Mouse (Mus musculus) layer of hippocampus, postnatal 36 days (tissue): ENCODE measurements at regions not wholly inside any gene's neighbourhood (a gene's known extent, or its start where the extent isn't known, plus 50 kb on each side); places are given as distances from the start of the nearest gene placed in this dataset.

Source experiments
- DNase-seq, 2 experiments: peaks; one replicate each; pipeline ENCODE4 v3.0.0; 2022

- no peak for DNase-seq
These were observed 96.1 kb downstream of the Cct6b start for GRCm38 (mm10) chr11:82668026-82668425.

DNA sequence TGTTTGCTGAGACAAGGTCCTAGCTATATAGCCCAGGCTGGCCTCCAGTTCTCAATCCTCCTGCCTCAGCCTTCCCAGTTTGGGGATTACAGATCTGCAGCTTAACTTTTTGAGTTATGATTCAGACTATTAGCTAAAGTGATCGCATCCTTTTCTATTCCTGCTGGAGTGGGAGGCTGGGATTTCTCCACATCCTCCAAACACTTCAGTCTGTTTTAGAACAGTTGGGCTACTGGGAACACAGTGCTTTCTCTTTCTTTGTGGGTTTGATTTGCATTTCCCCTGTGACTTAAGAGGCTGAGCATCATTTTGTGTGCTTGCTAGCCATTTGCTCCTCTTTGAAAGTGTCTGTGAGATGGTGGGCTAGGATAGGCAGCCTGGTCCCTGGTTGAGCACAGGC is 100.0 kb downstream of the Cct6b start:
- DNase-seq, result peak in 1 of 2 experiments; percentile 12

DNA sequence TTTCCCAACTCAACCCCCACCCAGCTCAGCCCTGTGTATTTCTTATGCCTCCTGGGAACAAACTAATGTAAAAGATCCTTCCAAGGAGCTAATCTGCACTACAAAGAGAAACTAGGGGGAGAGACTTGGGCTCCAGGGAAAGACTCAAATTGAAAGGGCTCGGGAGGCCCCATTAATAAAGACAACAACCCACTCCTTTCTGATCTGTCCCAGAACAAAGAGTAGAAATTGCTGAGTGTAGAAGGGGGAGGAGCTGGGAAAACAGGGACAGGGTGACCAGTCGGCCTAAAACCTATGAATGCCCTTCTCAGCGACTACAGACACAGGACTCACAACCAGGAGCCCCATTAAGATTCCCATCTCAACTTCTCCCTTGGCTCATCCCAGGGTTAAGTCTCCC is 102.0 kb downstream of the Cct6b start:
- no peak for DNase-seq

DNA sequence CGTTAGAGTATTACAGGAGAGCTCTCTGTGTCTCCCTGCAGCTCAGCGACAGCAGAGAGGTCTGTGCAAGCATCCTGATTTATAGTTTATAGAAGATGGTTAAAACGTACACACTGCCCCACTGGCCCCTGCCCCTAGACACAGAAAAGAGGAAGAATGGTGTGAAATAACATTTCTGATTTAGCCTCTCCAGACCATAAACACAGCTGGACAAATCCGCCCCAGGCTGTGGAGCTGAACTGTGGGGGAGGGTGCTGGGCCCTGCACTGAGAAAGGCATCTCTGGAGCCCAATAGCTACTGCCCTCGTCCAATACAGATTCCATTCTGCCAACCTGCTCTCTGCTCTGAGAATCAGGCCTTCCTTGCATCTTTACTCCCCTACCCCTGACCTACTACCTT is 112.4 kb downstream of the Cct6b start:
- no peak for DNase-seq

GRCm38 (mm10) chr11:82638513-82638912 is 125.6 kb downstream of the Cct6b start:
- DNase-seq, result no peak

- no peak for DNase-seq
These were observed 131.9 kb downstream of the Cct6b start for GRCm38 (mm10) chr11:82632191-82632590.

DNA sequence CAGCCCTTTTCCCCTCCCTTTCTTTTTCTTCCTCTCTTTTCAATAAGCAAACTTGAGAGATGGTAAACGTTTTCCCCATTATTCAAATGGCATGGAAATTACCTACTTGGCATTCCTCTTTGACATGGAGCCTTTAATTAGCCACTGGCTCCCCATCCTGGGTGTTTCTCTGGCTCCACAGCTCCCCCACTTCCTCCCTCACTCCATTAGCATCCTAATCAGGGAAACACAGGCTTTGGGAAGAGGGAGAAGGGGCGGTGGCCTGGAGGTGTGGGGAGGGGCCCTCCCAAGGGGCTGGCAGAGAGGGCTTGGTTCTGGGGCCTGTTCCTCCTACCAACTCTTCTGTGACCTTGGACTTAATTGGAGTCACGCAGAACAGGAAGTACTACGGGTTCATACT is 132.7 kb downstream of the Cct6b start:
- no peak for DNase-seq

- DNase-seq, result no peak
These were observed 137.5 kb downstream of the Cct6b start for GRCm38 (mm10) chr11:82626501-82627111.

- no peak for DNase-seq
These were observed 143.1 kb downstream of the Cct6b start for GRCm38 (mm10) chr11:82621061-82621460.

DNA sequence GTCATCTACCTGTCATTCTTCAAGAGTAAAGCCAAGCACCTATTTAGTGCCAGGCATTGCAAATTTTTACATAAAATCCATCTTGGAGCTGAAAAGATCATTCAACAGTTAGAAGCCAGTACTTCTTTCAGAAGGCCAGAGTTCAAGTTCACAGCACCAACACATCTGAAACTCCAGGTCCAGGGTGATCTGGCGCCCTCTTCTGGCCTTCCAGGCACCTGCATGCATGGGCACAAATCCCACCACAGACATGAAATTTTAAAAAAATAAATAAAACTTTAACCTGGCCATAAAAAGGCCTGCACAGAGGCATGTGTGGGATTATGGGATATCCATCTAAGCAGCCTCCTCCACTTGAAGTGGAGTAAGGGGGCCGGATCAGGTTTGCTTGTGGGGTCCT is 144.7 kb downstream of the Cct6b start:
- no peak for DNase-seq

DNA sequence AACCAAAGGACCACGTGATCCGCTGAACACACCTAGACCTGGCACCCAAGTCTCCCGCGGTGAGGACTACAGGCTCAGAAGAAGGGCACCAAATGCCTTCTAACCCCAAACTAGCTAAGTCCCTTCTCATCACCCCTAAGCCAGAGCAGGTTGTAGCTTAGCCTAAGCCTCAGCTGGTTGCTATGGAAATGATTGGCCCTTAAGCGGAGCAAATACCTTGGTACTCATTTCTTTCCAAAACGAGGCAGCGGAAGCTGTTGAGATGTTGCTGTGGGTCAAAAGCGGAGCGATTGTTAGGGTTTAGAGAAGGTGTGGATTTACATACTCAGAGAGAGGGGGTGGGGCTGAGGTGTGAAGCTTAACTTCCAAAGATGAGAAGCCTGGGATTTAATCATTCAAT is 145.7 kb downstream of the Cct6b start:
- no peak for DNase-seq

GRCm38 (mm10) chr11:82616856-82617255 is 147.3 kb downstream of the Cct6b start:
- DNase-seq, result no peak

GRCm38 (mm10) chr11:82614356-82614755 is 149.8 kb downstream of the Cct6b start:
- no peak for DNase-seq

GRCm38 (mm10) chr11:82613503-82613902 is 150.6 kb downstream of the Cct6b start:
- peak; percentile 47 to 57 for DNase-seq

GRCm38 (mm10) chr11:82612026-82612425 is 152.1 kb downstream of the Cct6b start:
- no peak for DNase-seq

- DNase-seq, result no peak
These were observed 155.2 kb downstream of the Cct6b start for GRCm38 (mm10) chr11:82608963-82609362.

DNA sequence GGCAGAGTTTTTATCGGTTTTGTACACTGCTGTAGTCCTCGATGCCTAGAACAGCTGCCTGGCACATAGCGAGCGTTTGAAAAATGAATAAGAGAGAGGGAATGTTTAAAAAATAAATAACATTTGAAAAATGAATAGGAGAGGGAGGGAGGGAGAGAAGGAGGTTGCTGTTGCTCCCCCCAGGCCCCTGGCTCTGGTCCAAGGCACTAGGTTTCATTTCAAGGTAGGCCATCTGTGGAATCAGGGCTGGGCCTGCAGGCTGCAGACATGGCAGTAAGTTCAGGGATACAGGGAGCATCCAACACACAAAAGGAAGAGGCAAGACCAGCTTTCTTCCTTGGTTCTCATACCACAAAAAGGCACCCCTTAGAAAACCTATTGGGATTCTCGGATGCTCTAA is 156.5 kb downstream of the Cct6b start:
- DNase-seq, result no peak

- DNase-seq, result no peak
These were observed 159.8 kb downstream of the Cct6b start for GRCm38 (mm10) chr11:82604251-82604835.

DNA sequence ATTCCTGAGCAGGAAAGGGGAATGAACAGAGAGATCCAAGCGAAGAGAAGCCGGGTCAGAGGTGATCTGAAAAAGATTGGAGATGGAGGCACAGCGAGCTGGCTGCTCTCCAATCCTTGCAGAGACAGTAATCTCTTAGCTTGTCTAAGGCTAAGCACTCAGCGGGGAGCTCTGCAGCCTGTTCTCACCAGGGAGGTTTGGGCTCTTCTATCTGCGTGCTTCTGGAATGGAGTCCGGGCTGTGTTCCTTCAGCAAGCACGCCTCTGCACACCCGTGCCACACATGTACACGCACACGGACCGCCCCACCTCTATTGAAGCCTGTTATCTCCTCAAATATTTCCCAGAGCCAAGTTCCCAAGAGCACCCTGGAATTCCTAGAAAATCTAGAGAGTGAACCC is 161.3 kb downstream of the Cct6b start:
- DNase-seq, result no peak

DNA sequence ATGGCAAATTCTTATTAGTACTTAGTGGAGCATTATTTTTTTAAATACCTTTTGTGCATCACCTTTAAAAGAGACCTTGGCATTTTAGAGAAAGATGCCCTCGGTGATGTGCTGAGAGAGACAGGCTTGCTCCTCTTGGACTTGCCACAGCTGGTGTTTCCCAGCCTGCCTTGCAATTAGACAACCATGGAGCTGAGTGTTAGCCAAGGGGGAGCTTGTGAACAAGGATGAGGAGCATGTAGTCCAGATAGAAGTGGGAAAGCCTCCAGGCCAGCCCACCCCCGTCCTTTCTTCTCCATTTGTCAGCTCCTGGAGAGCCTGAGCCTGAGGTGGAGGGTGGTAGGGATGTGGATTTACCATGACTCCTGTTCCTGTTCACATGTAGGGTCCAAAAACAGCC is 161.9 kb downstream of the Cct6b start:
- no peak for DNase-seq

GRCm38 (mm10) chr11:82600151-82600550 is 164.0 kb downstream of the Cct6b start:
- no peak for DNase-seq

GRCm38 (mm10) chr11:82597757-82598156 is 166.4 kb downstream of the Cct6b start:
- DNase-seq, result no peak

DNA sequence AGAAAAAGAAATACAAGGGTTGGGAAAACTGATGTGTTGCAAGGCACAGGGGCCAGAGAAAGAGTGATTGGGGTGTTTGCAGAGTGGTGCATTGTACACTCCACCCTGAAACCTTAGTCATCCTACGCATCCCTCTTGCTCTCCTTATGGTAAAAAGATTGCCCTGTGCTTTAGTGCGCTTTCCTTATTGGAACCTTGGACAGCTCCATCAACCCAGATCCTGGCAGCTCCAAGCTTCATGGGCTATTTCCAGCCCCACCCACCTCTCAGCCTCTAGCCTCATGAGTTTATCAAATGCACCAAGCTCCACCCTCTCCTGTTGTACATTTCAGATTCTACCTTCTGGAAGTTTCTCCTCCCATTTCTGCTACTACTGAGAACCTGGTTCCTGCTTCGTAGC is 167.3 kb downstream of the Cct6b start:
- DNase-seq, result no peak

DNA sequence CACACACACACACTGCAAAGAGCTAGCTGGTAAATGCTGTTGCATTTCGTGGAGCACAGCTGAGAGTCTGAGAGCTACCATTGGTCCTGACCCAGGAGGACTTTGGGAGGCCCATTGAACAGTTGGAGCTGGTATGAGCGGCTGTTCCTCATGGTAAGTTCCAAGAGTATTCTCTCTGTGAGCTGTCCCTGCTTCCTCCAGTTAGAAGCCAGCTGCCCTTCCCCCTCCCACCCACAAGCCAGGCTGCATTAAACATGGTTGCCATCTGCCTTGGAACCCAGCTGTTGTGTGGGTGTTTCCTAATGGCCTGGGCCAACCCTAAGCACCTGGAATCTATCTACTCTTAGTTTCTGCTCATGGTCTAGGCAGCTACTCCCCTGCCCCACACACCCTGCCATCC is 174.4 kb downstream of the Cct6b start:
- peak; percentile 69 to 70 for DNase-seq

DNA sequence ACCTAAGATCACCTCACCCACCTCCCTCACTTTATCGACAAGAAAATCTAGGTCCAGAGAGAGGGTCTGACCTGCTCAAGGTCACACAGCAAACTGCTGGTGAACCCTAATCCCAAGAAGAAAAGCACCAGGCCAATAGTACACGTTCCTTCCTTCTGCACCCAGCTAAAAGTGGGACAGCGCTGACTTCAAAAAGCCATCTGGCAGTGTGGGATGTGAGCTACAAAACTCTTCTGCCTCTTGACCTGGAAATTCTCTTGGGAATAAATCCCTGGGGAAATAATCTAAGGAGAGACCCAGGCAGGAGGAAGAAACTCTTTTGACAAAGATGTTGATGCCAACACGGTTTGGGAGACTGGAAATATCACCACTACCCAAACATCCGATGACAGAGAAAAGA is 175.4 kb downstream of the Cct6b start:
- no peak for DNase-seq
